Mouse (Mus musculus): ENCODE results near the gene Taf6. TPM values are rescaled to one million over a fixed set of nuclear protein-coding genes. Genes with fewer than 3 reads are reported as not detected.

Gene Taf6
- polyA plus RNA-seq (2014; fragmentation: Nextera tagmentation; extraction: Ambion mirVana), result 106 and 110 TPM in 2 replicates

GRCm38 (mm10) chr5:138186950-138187638 lies at the start of gene Taf6, which contains the start of gene Cnpy4:
TSS of gene Taf6 (minus strand) at chr5:138187451.
TSS of gene Cnpy4 (plus strand) at chr5:138187485.
- Histone ChIP-seq H3K27ac (ENCODE audit: low read depth, low read length) (peak within 1 kb of the TSS; percentile 51; the same call in 1 of the 2 replicates), H3K9ac (ENCODE audit: low read depth, low read length) (peak within 1 kb of the TSS; percentile 80), H3K9me3 (ENCODE audit: control insufficient read depth, low read length) (no peaks in the 10 kb centered on the region), H3K4me1 (replicated peaks; ENCODE audit: control insufficient read depth, insufficient read depth, low read length) (no peaks in the 10 kb centered on the region), H3K36me3 (ENCODE audit: control insufficient read depth, insufficient read depth, low read length) (0 out of 2 replicates have a peak, but pooled peaks cover 10% of the 10 kb centered on the region), H3K4me2 (replicated peaks; ENCODE audit: low read depth, low read length) (peak within 1 kb of the TSS; percentile 54), H3K4me3 (ENCODE audit: low read depth, low read length) (peak within 1 kb of the TSS; percentile 63), H3K27me3 (ENCODE audit: control insufficient read depth, insufficient read depth, low read length) (no peaks in the 10 kb centered on the region)
- WGBS, result under 1% methylated on average over 31 of the region's 31 CpGs
- peak; percentile 87 for DNase-seq (ENCODE audit: low spot score)
- ATAC-seq (ENCODE audit: low FRiP score), result peak; percentile 85

GRCm38 (mm10) chr5:138234224-138234623 lies 47.0 kb upstream of the Taf6 start:
- DNase-seq (ENCODE audit: low spot score), result no peak
- Histone ChIP-seq H3K4me2 (replicated peaks; ENCODE audit: low read depth, low read length) (no peak overlapping the region), H3K27me3 (ENCODE audit: control insufficient read depth, insufficient read depth, low read length) (no peaks in the 10 kb centered on the region), H3K36me3 (ENCODE audit: control insufficient read depth, insufficient read depth, low read length) (no peaks in the 10 kb centered on the region), H3K9me3 (ENCODE audit: control insufficient read depth, low read length) (no peaks in the 10 kb centered on the region), H3K9ac (ENCODE audit: low read depth, low read length) (no peak overlapping the region), H3K4me3 (ENCODE audit: low read depth, low read length) (no peak overlapping the region), H3K27ac (ENCODE audit: low read depth, low read length) (no peak overlapping the region), H3K4me1 (replicated peaks; ENCODE audit: control insufficient read depth, insufficient read depth, low read length) (no peaks in the 10 kb centered on the region)
- no peak for ATAC-seq (ENCODE audit: low FRiP score)

GRCm38 (mm10) chr5:138233778-138234177 lies 46.5 kb upstream of the Taf6 start:
- H3K27me3 ChIP-seq (ENCODE audit: control insufficient read depth, insufficient read depth, low read length), result no peaks in the 10 kb centered on the region
- DNase-seq (ENCODE audit: low spot score) (no peak), ATAC-seq (ENCODE audit: low FRiP score) (no peak)
- no peak overlapping the region for H3K9ac ChIP-seq (ENCODE audit: low read depth, low read length)
- H3K4me2 ChIP-seq (replicated peaks; ENCODE audit: low read depth, low read length), result no peak overlapping the region
- H3K9me3 ChIP-seq (ENCODE audit: control insufficient read depth, low read length), result no peaks in the 10 kb centered on the region
- H3K4me3 ChIP-seq (ENCODE audit: low read depth, low read length), result no peak overlapping the region
- H3K36me3 ChIP-seq (ENCODE audit: control insufficient read depth, insufficient read depth, low read length), result no peaks in the 10 kb centered on the region
- H3K27ac ChIP-seq (ENCODE audit: low read depth, low read length), result no peak overlapping the region
- 85% methylated on average over 2 of the region's 2 CpGs for WGBS
- H3K4me1 ChIP-seq (replicated peaks; ENCODE audit: control insufficient read depth, insufficient read depth, low read length), result no peaks in the 10 kb centered on the region

GRCm38 (mm10) chr5:138229511-138229910 lies 42.3 kb upstream of the Taf6 start:
- no peak overlapping the region for H3K9ac ChIP-seq (ENCODE audit: low read depth, low read length)
- H3K27me3 ChIP-seq (ENCODE audit: control insufficient read depth, insufficient read depth, low read length), result no peaks in the 10 kb centered on the region
- no peaks in the 10 kb centered on the region for H3K4me1 ChIP-seq (replicated peaks; ENCODE audit: control insufficient read depth, insufficient read depth, low read length)
- 89% methylated on average over 3 of the region's 3 CpGs for WGBS
- H3K4me3 ChIP-seq (ENCODE audit: low read depth, low read length), result no peak overlapping the region
- no peaks in the 10 kb centered on the region for H3K9me3 ChIP-seq (ENCODE audit: control insufficient read depth, low read length)
- no peak overlapping the region for H3K27ac ChIP-seq (ENCODE audit: low read depth, low read length)
- no peak overlapping the region for H3K4me2 ChIP-seq (replicated peaks; ENCODE audit: low read depth, low read length)
- no peak for DNase-seq (ENCODE audit: low spot score)
- no peak for ATAC-seq (ENCODE audit: low FRiP score)
- no peaks in the 10 kb centered on the region for H3K36me3 ChIP-seq (ENCODE audit: control insufficient read depth, insufficient read depth, low read length)

GRCm38 (mm10) chr5:138228026-138228425 lies 40.8 kb upstream of the Taf6 start:
- peak; percentile 33 for DNase-seq (ENCODE audit: low spot score)
- ATAC-seq (ENCODE audit: low FRiP score), result no peak
- no peak overlapping the region for H3K27ac ChIP-seq (ENCODE audit: low read depth, low read length)
- H3K4me1 ChIP-seq (replicated peaks; ENCODE audit: control insufficient read depth, insufficient read depth, low read length), result no peaks in the 10 kb centered on the region
- 57% methylated on average over 3 of the region's 3 CpGs for WGBS
- no peaks in the 10 kb centered on the region for H3K36me3 ChIP-seq (ENCODE audit: control insufficient read depth, insufficient read depth, low read length)
- H3K4me3 ChIP-seq (ENCODE audit: low read depth, low read length), result no peak overlapping the region
- H3K9ac ChIP-seq (ENCODE audit: low read depth, low read length), result no peak overlapping the region
- no peak overlapping the region for H3K4me2 ChIP-seq (replicated peaks; ENCODE audit: low read depth, low read length)
- no peaks in the 10 kb centered on the region for H3K27me3 ChIP-seq (ENCODE audit: control insufficient read depth, insufficient read depth, low read length)
- no peaks in the 10 kb centered on the region for H3K9me3 ChIP-seq (ENCODE audit: control insufficient read depth, low read length)

GRCm38 (mm10) chr5:138227367-138227766 lies 40.1 kb upstream of the Taf6 start:
- no peak for DNase-seq (ENCODE audit: low spot score)
- no peaks in the 10 kb centered on the region for H3K9me3 ChIP-seq (ENCODE audit: control insufficient read depth, low read length)
- 65% methylated on average over 2 of the region's 2 CpGs for WGBS
- no peak for ATAC-seq (ENCODE audit: low FRiP score)
- H3K27ac ChIP-seq (ENCODE audit: low read depth, low read length), result no peak overlapping the region
- no peaks in the 10 kb centered on the region for H3K36me3 ChIP-seq (ENCODE audit: control insufficient read depth, insufficient read depth, low read length)
- no peaks in the 10 kb centered on the region for H3K4me1 ChIP-seq (replicated peaks; ENCODE audit: control insufficient read depth, insufficient read depth, low read length)
- no peak overlapping the region for H3K4me2 ChIP-seq (replicated peaks; ENCODE audit: low read depth, low read length)
- H3K4me3 ChIP-seq (ENCODE audit: low read depth, low read length), result no peak overlapping the region
- no peak overlapping the region for H3K9ac ChIP-seq (ENCODE audit: low read depth, low read length)
- no peaks in the 10 kb centered on the region for H3K27me3 ChIP-seq (ENCODE audit: control insufficient read depth, insufficient read depth, low read length)

GRCm38 (mm10) chr5:138226491-138226890 lies 39.2 kb upstream of the Taf6 start:
- Histone ChIP-seq H3K4me2 (replicated peaks; ENCODE audit: low read depth, low read length) (no peak overlapping the region), H3K27me3 (ENCODE audit: control insufficient read depth, insufficient read depth, low read length) (no peaks in the 10 kb centered on the region), H3K36me3 (ENCODE audit: control insufficient read depth, insufficient read depth, low read length) (no peaks in the 10 kb centered on the region), H3K4me3 (ENCODE audit: low read depth, low read length) (no peak overlapping the region), H3K9me3 (ENCODE audit: control insufficient read depth, low read length) (no peaks in the 10 kb centered on the region), H3K9ac (ENCODE audit: low read depth, low read length) (no peak overlapping the region), H3K27ac (ENCODE audit: low read depth, low read length) (no peak overlapping the region), H3K4me1 (replicated peaks; ENCODE audit: control insufficient read depth, insufficient read depth, low read length) (no peaks in the 10 kb centered on the region)
- ATAC-seq (ENCODE audit: low FRiP score) (no peak), DNase-seq (ENCODE audit: low spot score) (no peak)
- WGBS, result 77% methylated on average over 4 of the region's 4 CpGs

GRCm38 (mm10) chr5:138225700-138226099 lies 38.4 kb upstream of the Taf6 start, which contains the start of gene Nxpe5:
TSS of gene Nxpe5 (plus strand) at chr5:138225898.
- no peak within 1 kb of the TSS for H3K4me3 ChIP-seq (ENCODE audit: low read depth, low read length)
- no peak for ATAC-seq (ENCODE audit: low FRiP score)
- H3K36me3 ChIP-seq (ENCODE audit: control insufficient read depth, insufficient read depth, low read length), result no peaks in the 10 kb centered on the region
- no peak for DNase-seq (ENCODE audit: low spot score)
- no peaks in the 10 kb centered on the region for H3K27me3 ChIP-seq (ENCODE audit: control insufficient read depth, insufficient read depth, low read length)
- 55% methylated on average over 2 of the region's 2 CpGs for WGBS
- no peak within 1 kb of the TSS for H3K4me2 ChIP-seq (replicated peaks; ENCODE audit: low read depth, low read length)
- no peaks in the 10 kb centered on the region for H3K4me1 ChIP-seq (replicated peaks; ENCODE audit: control insufficient read depth, insufficient read depth, low read length)
- H3K27ac ChIP-seq (ENCODE audit: low read depth, low read length), result no peak within 1 kb of the TSS
- H3K9me3 ChIP-seq (ENCODE audit: control insufficient read depth, low read length), result no peaks in the 10 kb centered on the region
- H3K9ac ChIP-seq (ENCODE audit: low read depth, low read length), result no peak within 1 kb of the TSS

GRCm38 (mm10) chr5:138223287-138223686 lies 36.0 kb upstream of the Taf6 start:
- DNase-seq (ENCODE audit: low spot score), result no peak
- no peak overlapping the region for H3K9ac ChIP-seq (ENCODE audit: low read depth, low read length)
- no peak overlapping the region for H3K4me2 ChIP-seq (replicated peaks; ENCODE audit: low read depth, low read length)
- no peaks in the 10 kb centered on the region for H3K9me3 ChIP-seq (ENCODE audit: control insufficient read depth, low read length)
- 75% methylated on average over 3 of the region's 3 CpGs for WGBS
- H3K36me3 ChIP-seq (ENCODE audit: control insufficient read depth, insufficient read depth, low read length), result no peaks in the 10 kb centered on the region
- H3K4me3 ChIP-seq (ENCODE audit: low read depth, low read length), result no peak overlapping the region
- H3K4me1 ChIP-seq (replicated peaks; ENCODE audit: control insufficient read depth, insufficient read depth, low read length), result no peaks in the 10 kb centered on the region
- no peak overlapping the region for H3K27ac ChIP-seq (ENCODE audit: low read depth, low read length)
- H3K27me3 ChIP-seq (ENCODE audit: control insufficient read depth, insufficient read depth, low read length), result no peaks in the 10 kb centered on the region
- no peak for ATAC-seq (ENCODE audit: low FRiP score)
